Comparison of ENCODE assay signal across 23 mouse cellular contexts in the genomic region with DNA sequence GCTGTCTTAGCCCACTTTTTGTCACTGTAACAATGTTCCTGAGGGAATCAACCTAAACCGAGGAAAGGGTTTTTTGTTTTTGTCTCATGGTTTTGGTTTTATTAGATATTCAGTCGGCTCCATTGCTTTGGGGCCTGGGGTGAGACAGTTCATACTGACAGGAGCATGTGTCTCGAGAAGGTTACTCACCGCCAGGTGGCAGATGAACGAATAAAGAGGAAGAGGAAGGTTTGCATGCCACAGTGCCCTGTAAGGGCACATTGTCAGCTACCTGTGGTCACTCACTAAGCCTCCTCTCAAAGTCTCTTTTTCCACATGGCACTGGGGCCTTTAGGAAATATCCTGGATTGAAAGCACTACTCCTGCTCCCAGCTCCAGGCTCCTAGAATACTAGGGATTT. TPM values are rescaled to one million over a fixed set of nuclear protein-coding genes. Genes with fewer than 3 reads are reported as not detected.
DNase-seq lines count a peak whose midpoint lies in the region; ATAC-seq and TF ChIP-seq lines count a peak whose summit lies in the region.
"Had no signal": no experiment of that assay in that cellular context is flagged by ENCODE, and none has a peak within 500 bp of the region (broad histone marks: within the 10 kb centered on the region; RNA-seq: fewer than 3 reads in every experiment).

No protein-coding gene starts in this region.

- no peaks in the 10 kb centered on the region for H3K79me2 ChIP-seq in CH12.LX (replicated peaks; ENCODE audit: control insufficient read depth, extremely low read depth, insufficient read depth, poor library complexity, severe bottlenecking)

- no peaks in the 10 kb centered on the region for H3K9me3 ChIP-seq in CH12.LX (replicated peaks; ENCODE audit: low read length)
- no peaks in the 10 kb centered on the region for H3K9me3 ChIP-seq in forebrain, embryonic 12.5 days
- H3K9me3 ChIP-seq in forebrain, embryonic 11.5 days (ENCODE audit: control insufficient read depth, low read length) = no peaks in the 10 kb centered on the region
- H3K9me3 ChIP-seq: embryonic facial prominence, embryonic 10.5 days; embryonic facial prominence, embryonic 12.5 days; forebrain, embryonic 13.5 days; forebrain, embryonic 15.5 days had no signal

- peak; percentile 15 for TF ChIP-seq RAD21 in CH12.LX (IDR thresholded peaks at IDR 0.05; ENCODE audit: low read depth, low read length)

- peaks cover 0 to 10% of the 10 kb centered on the region in 2 experiments; a peak in 3 of 4 replicates for H3K4me1 ChIP-seq in CH12.LX (ENCODE audit: control insufficient read depth in 1 of 2, insufficient read depth in 2 of 2)
- H3K4me1 ChIP-seq in forebrain, embryonic 12.5 days = no peaks in the 10 kb centered on the region
- H3K4me1 ChIP-seq in forebrain, embryonic 11.5 days (replicated peaks; ENCODE audit: control insufficient read depth, insufficient read depth, low read length) = no peaks in the 10 kb centered on the region
- H3K4me1 ChIP-seq: embryonic facial prominence, embryonic 10.5 days; embryonic facial prominence, embryonic 12.5 days; forebrain, embryonic 13.5 days; forebrain, embryonic 15.5 days had no signal

- ATAC-seq in CD4-positive, CD25-positive, alpha-beta regulatory T cell, adult 4 months = no peak
- no peak for ATAC-seq in forebrain, embryonic 12.5 days (ENCODE audit: low FRiP score)
- ATAC-seq in forebrain, embryonic 11.5 days (replicated peaks; ENCODE audit: low FRiP score) = no peak
- ATAC-seq: activated CD4-positive, CD25-positive, alpha-beta regulatory T cell, adult 4 months; forebrain, embryonic 13.5 days; forebrain, embryonic 15.5 days; forebrain, postnatal 0 days; Patski had no signal

- H3K4me2 ChIP-seq in CH12.LX (ENCODE audit: insufficient read depth, low read depth, poor library complexity, severe bottlenecking) = no peak overlapping the region
- no peak overlapping the region for H3K4me2 ChIP-seq in forebrain, embryonic 12.5 days
- H3K4me2 ChIP-seq in forebrain, embryonic 11.5 days (ENCODE audit: low read depth, low read length, severe bottlenecking) = no peak overlapping the region
- H3K4me2 ChIP-seq: embryonic facial prominence, embryonic 12.5 days; forebrain, embryonic 13.5 days; forebrain, embryonic 15.5 days had no signal

- dilution Hi-C loops in CH12.LX (cut with MboI; ENCODE audit: extremely low pct_ligation_motif_present, extremely low pct_unique_long_range_greater_than_20kb, low sequenced_read_pairs) = no loop called here

- DNase-seq in CD4-positive, CD25-positive, alpha-beta regulatory T cell, adult 2 months (ENCODE audit: low read depth, low spot score) = peak; percentile 3
- DNase-seq in CH12.LX (ENCODE audit: extremely low read depth) = peak; percentile 52
- DNase-seq in induced T-regulatory cell, adult 2 months (ENCODE audit: low read depth) = peak; percentile 7
- DNase-seq in right cerebral cortex, postnatal 14 days = no peak
- no peak for DNase-seq in forebrain, embryonic 11.5 days (ENCODE audit: low spot score)
- DNase-seq: adrenal gland, adult 8-10 months; adrenal gland, postnatal 14 days; adrenal gland, postnatal 36 days; B cell, adult 2 months; cerebellum, adult 11-12 months; cerebellum, adult 2 months; cerebellum, adult 9-10 months; cerebellum, postnatal 10 days; cerebellum, postnatal 25 days; forebrain, postnatal 0 days had no signal

- H3K9ac ChIP-seq in CH12.LX (ENCODE audit: insufficient read depth, low read depth) = no peak overlapping the region
- no peak overlapping the region for H3K9ac ChIP-seq in forebrain, embryonic 12.5 days
- H3K9ac ChIP-seq in forebrain, embryonic 11.5 days (ENCODE audit: low read length) = no peak overlapping the region
- H3K9ac ChIP-seq: embryonic facial prominence, embryonic 12.5 days; forebrain, embryonic 13.5 days; forebrain, embryonic 15.5 days; forebrain, postnatal 0 days had no signal

- H3K27me3 ChIP-seq in CH12.LX (replicated peaks) = peaks cover 8% of the 10 kb centered on the region
- no peaks in the 10 kb centered on the region for H3K27me3 ChIP-seq in forebrain, embryonic 12.5 days
- no peaks in the 10 kb centered on the region for H3K27me3 ChIP-seq in forebrain, embryonic 11.5 days (ENCODE audit: control insufficient read depth, insufficient read depth, low read length)
- H3K27me3 ChIP-seq: embryonic facial prominence, embryonic 12.5 days; forebrain, embryonic 13.5 days; forebrain, embryonic 15.5 days had no signal

- in situ Hi-C loops in CH12.LX (cut with MboI; ENCODE audit: low pct_ligation_motif_present, low pct_unique_long_range_greater_than_20kb, low sequenced_read_pairs) = no loop called here

- no peak overlapping the region for H3K27ac ChIP-seq in CH12.LX (ENCODE audit: insufficient read depth, low read depth)
- H3K27ac ChIP-seq in forebrain, embryonic 12.5 days = no peak overlapping the region
- H3K27ac ChIP-seq in forebrain, embryonic 11.5 days (ENCODE audit: low read depth, low read length) = no peak overlapping the region
- H3K27ac ChIP-seq: embryonic facial prominence, embryonic 10.5 days; embryonic facial prominence, embryonic 12.5 days; forebrain, embryonic 13.5 days; forebrain, embryonic 15.5 days had no signal

- peak in 1 of 2 experiments; percentile 57; a peak in 2 of 4 replicates for TF ChIP-seq CTCF in CH12.LX (conservative IDR thresholded peaks at IDR 0.05 in 1 of 2, IDR thresholded peaks at IDR 0.05 in 1 of 2; ENCODE audit: low read depth in 2 of 2, low read length in 2 of 2)

- TF ChIP-seq POLR2A in CH12.LX (IDR thresholded peaks at IDR 0.05; ENCODE audit: low read depth, low read length) = no peak

- no peak overlapping the region for H3K4me3 ChIP-seq in CH12.LX (replicated peaks in 1 of 3; ENCODE audit: low read depth in 2 of 3, low read length in 2 of 3, poor library complexity in 1 of 3)
- no peak overlapping the region for H3K4me3 ChIP-seq in forebrain, embryonic 12.5 days (replicated peaks)
- H3K4me3 ChIP-seq in forebrain, embryonic 11.5 days (ENCODE audit: low read depth, low read length) = no peak overlapping the region
- H3K4me3 ChIP-seq: embryonic facial prominence, embryonic 10.5 days; embryonic facial prominence, embryonic 12.5 days; forebrain, embryonic 13.5 days; forebrain, embryonic 15.5 days had no signal

- H3K36me3 ChIP-seq in CH12.LX (replicated peaks in 1 of 2; ENCODE audit: control insufficient read depth in 1 of 2, insufficient read depth in 1 of 2, low read length in 1 of 2) = no peaks in the 10 kb centered on the region
- H3K36me3 ChIP-seq in forebrain, embryonic 12.5 days (replicated peaks) = no peaks in the 10 kb centered on the region
- H3K36me3 ChIP-seq in forebrain, embryonic 11.5 days (ENCODE audit: control insufficient read depth, insufficient read depth, low read length) = no peaks in the 10 kb centered on the region
- H3K36me3 ChIP-seq: embryonic facial prominence, embryonic 10.5 days; embryonic facial prominence, embryonic 12.5 days; forebrain, embryonic 15.5 days had no signal

- TF ChIP-seq EP300 in CH12.LX (IDR thresholded peaks at IDR 0.05; ENCODE audit: low read length) = no peak

- WGBS in forebrain, embryonic 12.5 days = 86% methylated on average over 5 of the region's 5 CpGs
- 80% methylated on average over 5 of the region's 5 CpGs for WGBS in forebrain, embryonic 11.5 days

TF ChIP-seq in CH12.LX, 34 proteins besides CTCF, POLR2A, EP300 and RAD21 (continues in another document):
- TF ChIP-seq ZKSCAN1 (IDR thresholded peaks at IDR 0.05; ENCODE audit: borderline replicate concordance, low read depth, low read length) (no peak), POLR2AphosphoS2 (IDR thresholded peaks at IDR 0.05; ENCODE audit: low read depth, low read length) (no peak), ETS1 (conservative IDR thresholded peaks at IDR 0.05; ENCODE audit: low read depth, low read length) (no peak), ELF1 (IDR thresholded peaks at IDR 0.05; ENCODE audit: low read depth, low read length) (no peak), E2F4 (IDR thresholded peaks at IDR 0.05; ENCODE audit: insufficient replicate concordance, low read depth, low read length) (no peak), MYC (IDR thresholded peaks at IDR 0.05; ENCODE audit: low read depth, low read length) (peak; percentile 49), HCFC1 (IDR thresholded peaks at IDR 0.05; ENCODE audit: low read depth, low read length) (no peak), ZNF384 (IDR thresholded peaks at IDR 0.05; ENCODE audit: low read depth, low read length) (no peak), MAZ (IDR thresholded peaks at IDR 0.05; ENCODE audit: low read depth, low read length) (no peak), MEF2A (IDR thresholded peaks at IDR 0.05; ENCODE audit: borderline replicate concordance, low read depth, low read length) (no peak), SMC3 (IDR thresholded peaks at IDR 0.05; ENCODE audit: low read depth, low read length) (peak; percentile 49), USF1 (IDR thresholded peaks at IDR 0.05; ENCODE audit: low read depth, low read length) (no peak), UBTF (IDR thresholded peaks at IDR 0.05; ENCODE audit: low read depth, low read length) (no peak), GABPA (IDR thresholded peaks at IDR 0.05; ENCODE audit: insufficient replicate concordance, low read depth, low read length) (no peak), ZMIZ1 (IDR thresholded peaks at IDR 0.05; ENCODE audit: low read depth, low read length) (no peak), TBP (conservative IDR thresholded peaks at IDR 0.05; ENCODE audit: low read depth, low read length) (no peak), RCOR1 (conservative IDR thresholded peaks at IDR 0.05; ENCODE audit: low read depth, low read length) (no peak), CHD2 (IDR thresholded peaks at IDR 0.05; ENCODE audit: low read length) (no peak), KAT2A (IDR thresholded peaks at IDR 0.05; ENCODE audit: insufficient replicate concordance, low read length) (no peak)

RNA-seq across cellular contexts. Expression of gene Ngb, which starts 31.8 kb away (rescaled TPM):
- polyA plus RNA-seq in CD4-positive, CD25-positive, alpha-beta regulatory T cell, adult 4 months (2017; shearing (Covaris generic)) = not detected
- total RNA-seq in CH12.LX (2012; rRNA removed) (0.08 TPM in 1 of 2 replicates, not detected in the other), CH12.LX (2014; rRNA removed) (0.23 TPM in 1 of 2 replicates, not detected in the other)
- 0.15 TPM in 1 of 2 replicates, not detected in the other for polyA plus RNA-seq in CH12.LX (2012; ENCODE audit: insufficient read length, low read depth)
- 0.44 and 0.57 TPM in 2 replicates for polyA plus RNA-seq in forebrain, embryonic 12.5 days (2016; fragmentation: Nextera tagmentation; extraction: Ambion mirVana)
- polyA plus RNA-seq in forebrain, embryonic 11.5 days (2014; fragmentation: Nextera tagmentation; extraction: Ambion mirVana) = 0.49 and 0.84 TPM in 2 replicates

RNA-seq across cellular contexts. Expression of gene Tmem63c, which starts 49.4 kb away (rescaled TPM):
- 1 to 10 TPM in 1 of 2 experiments, under 1 TPM in 1; 0.54 to 1.1 TPM for polyA plus RNA-seq in CD4-positive, CD25-positive, alpha-beta regulatory T cell, adult 4 months (2017; shearing (Covaris generic))
- total RNA-seq in CH12.LX (2012; rRNA removed) = 0.04 and 0.08 TPM in 2 replicates
- total RNA-seq in CH12.LX (2014; rRNA removed) = 0.11 and 0.23 TPM in 2 replicates
- polyA plus RNA-seq in CH12.LX (2012; ENCODE audit: insufficient read length, low read depth) = 0.34 and 0.53 TPM in 2 replicates
- polyA plus RNA-seq in forebrain, embryonic 12.5 days (2016; fragmentation: Nextera tagmentation; extraction: Ambion mirVana) = 1.5 and 1.6 TPM in 2 replicates
- 0.25 and 0.32 TPM in 2 replicates for polyA plus RNA-seq in forebrain, embryonic 11.5 days (2014; fragmentation: Nextera tagmentation; extraction: Ambion mirVana)
- polyA plus RNA-seq: Patski had no signal

Comparison
In these comparisons a context has a peak if more than half of its experiments do, and no peak if none do; other contexts are left out.
1. DNase-seq: peak in CD4-positive, CD25-positive, alpha-beta regulatory T cell, adult 2 months (single experiment), CH12.LX (single experiment) and induced T-regulatory cell, adult 2 months (single experiment); none in right cerebral cortex, postnatal 14 days (single experiment) and forebrain, embryonic 11.5 days (single experiment).